Mouse (Mus musculus): ENCODE measurements around the gene Trim3. TPM values are rescaled to one million over a fixed set of nuclear protein-coding genes. Genes with fewer than 3 reads are reported as not detected.
A peak's percentile ranks its signal among the peaks of the same experiment; 100 is the strongest.

Trim3 gene
- polyA plus RNA-seq, 1 experiment from 2014 or later: 18.0 TPM

GRCm38 (mm10) chr7:105635726-105636125, 2.4 kb upstream of the Trim3 start:
- peaks cover 19% of the 10 kb centered on the region for H3K4me1 ChIP-seq (ENCODE audit: control insufficient read depth, insufficient read depth, low read length)
- H3K27ac ChIP-seq (ENCODE audit: low read length): no peak overlapping the region
- no peaks in the 10 kb centered on the region for H3K9me3 ChIP-seq (ENCODE audit: control insufficient read depth, low read length)
- no peak for ATAC-seq
- H3K27me3 ChIP-seq (replicated peaks; ENCODE audit: control insufficient read depth, insufficient read depth, low read length): no peaks in the 10 kb centered on the region
- no peak overlapping the region for H3K4me2 ChIP-seq (ENCODE audit: low read depth, low read length)
- WGBS: 93% methylated on average over 2 of the region's 2 CpGs
- no peak overlapping the region for H3K4me3 ChIP-seq (ENCODE audit: low read length)
- H3K36me3 ChIP-seq (ENCODE audit: control insufficient read depth, insufficient read depth, low read length): peaks cover 4% of the 10 kb centered on the region; the same call in 1 of the 2 replicates
- no peak overlapping the region for H3K9ac ChIP-seq (ENCODE audit: low read depth, low read length)

DNA sequence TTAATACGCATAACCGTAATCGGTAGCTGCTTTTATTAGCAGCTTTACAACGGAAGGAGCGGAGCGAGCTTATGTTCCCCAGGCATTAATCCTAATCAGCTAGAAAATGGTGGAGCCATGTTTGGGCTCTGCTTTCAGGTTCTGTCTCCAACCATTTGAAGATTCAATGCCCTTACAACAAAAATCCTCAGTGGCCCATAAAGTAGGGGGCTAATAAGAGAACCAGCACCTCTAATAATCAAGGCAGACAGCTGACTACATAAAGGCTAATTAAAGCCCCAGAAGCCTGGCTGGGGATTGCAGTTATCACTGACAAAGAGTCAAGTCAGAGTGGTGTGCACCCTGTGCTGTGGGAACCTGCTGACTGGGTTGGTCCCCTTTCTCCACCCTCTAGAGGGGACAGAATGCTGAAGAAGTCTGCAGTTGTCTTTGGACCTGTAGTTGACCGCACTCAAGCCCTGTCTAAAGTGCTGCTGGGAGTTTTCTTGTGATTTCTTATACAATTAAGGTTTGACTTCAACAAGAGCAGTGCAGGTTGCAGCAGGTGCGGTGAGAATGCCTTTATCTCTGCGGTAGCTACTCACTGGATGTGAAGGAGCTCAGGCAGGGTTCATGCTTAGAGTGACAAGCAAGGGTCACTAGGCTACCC, 1.0 kb upstream of the Trim3 start:
- ATAC-seq: no peak
- Histone ChIP-seq H3K9me3 (ENCODE audit: control insufficient read depth, low read length) (no peaks in the 10 kb centered on the region), H3K4me2 (ENCODE audit: low read depth, low read length) (peak overlapping the region; percentile 92), H3K27me3 (replicated peaks; ENCODE audit: control insufficient read depth, insufficient read depth, low read length) (no peaks in the 10 kb centered on the region), H3K27ac (ENCODE audit: low read length) (0 out of 2 replicates have a peak overlapping the region, but pooled peaks have one; percentile 5), H3K9ac (ENCODE audit: low read depth, low read length) (no peak overlapping the region), H3K36me3 (ENCODE audit: control insufficient read depth, insufficient read depth, low read length) (peaks cover 4% of the 10 kb centered on the region; the same call in 1 of the 2 replicates), H3K4me1 (ENCODE audit: control insufficient read depth, insufficient read depth, low read length) (peaks cover 16% of the 10 kb centered on the region), H3K4me3 (ENCODE audit: low read length) (peak overlapping the region; percentile 86; the same call in 1 of the 2 replicates)
- WGBS: 48% methylated on average over 9 of the region's 9 CpGs

DNA sequence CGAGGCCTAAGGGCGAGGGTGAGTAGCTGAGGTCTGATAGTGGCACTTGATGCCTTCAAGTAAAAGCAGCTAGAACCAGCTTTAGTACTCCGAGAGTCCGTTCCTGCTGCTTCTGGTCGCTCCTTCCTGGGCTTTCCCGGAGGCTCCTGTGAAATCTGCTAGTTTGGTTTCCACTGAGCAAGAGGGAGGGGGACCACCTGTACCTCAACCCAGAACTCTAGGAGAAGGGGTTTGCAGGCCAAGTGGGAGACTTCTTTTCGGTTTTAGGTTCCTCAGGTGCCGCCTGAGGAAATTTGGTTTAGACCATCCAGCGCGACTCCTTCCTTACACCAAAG, 397 bp upstream of the Trim3 start:
- no peak for ATAC-seq
- 5% methylated on average over 10 of the region's 10 CpGs for WGBS

DNA sequence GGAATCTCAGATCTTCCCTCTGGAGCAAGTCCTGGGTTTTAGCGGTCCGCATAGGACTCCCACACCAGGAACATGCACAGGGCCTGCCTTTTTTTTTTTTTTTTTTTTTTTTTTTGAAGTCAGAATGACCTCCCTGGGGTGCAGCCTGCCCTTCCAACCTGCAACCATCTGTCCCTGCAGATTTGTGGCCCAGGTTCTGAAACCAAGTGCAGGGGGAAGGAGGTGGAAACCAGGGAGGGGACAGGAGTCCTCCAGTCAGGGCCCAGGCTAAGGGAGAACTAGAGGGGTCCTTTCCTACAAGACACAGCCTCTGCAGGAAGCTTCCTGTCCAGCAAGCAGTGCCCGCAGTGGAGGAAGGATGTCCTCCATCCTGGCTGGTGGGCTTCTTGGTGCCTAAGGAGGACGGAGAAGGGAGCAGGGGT, 809 bp downstream of the Trim3 start:
- peak overlapping the region; percentile 86 for H3K4me3 ChIP-seq (ENCODE audit: low read length)
- no peak overlapping the region for H3K27ac ChIP-seq (ENCODE audit: low read length)
- H3K27me3 ChIP-seq (replicated peaks; ENCODE audit: control insufficient read depth, insufficient read depth, low read length): no peaks in the 10 kb centered on the region
- 19% methylated on average over 4 of the region's 4 CpGs for WGBS
- peaks cover 21% of the 10 kb centered on the region for H3K4me1 ChIP-seq (ENCODE audit: control insufficient read depth, insufficient read depth, low read length)
- peak overlapping the region; percentile 92 for H3K4me2 ChIP-seq (ENCODE audit: low read depth, low read length)
- H3K9me3 ChIP-seq (ENCODE audit: control insufficient read depth, low read length): no peaks in the 10 kb centered on the region
- peaks cover 4% of the 10 kb centered on the region; the same call in 1 of the 2 replicates for H3K36me3 ChIP-seq (ENCODE audit: control insufficient read depth, insufficient read depth, low read length)
- peak overlapping the region; percentile 88 for H3K9ac ChIP-seq (ENCODE audit: low read depth, low read length)
- peak; percentile 3 for ATAC-seq

More for the DNA sequence above, 397 bp upstream of the Trim3 start:
- Histone ChIP-seq H3K9me3 (ENCODE audit: control insufficient read depth, low read length) (no peaks in the 10 kb centered on the region), H3K27me3 (replicated peaks; ENCODE audit: control insufficient read depth, insufficient read depth, low read length) (no peaks in the 10 kb centered on the region), H3K9ac (ENCODE audit: low read depth, low read length) (peak overlapping the region; percentile 88), H3K4me1 (ENCODE audit: control insufficient read depth, insufficient read depth, low read length) (peaks cover 18% of the 10 kb centered on the region), H3K27ac (ENCODE audit: low read length) (peak overlapping the region; percentile 68; the same call in 1 of the 2 replicates), H3K4me3 (ENCODE audit: low read length) (peak overlapping the region; percentile 86), H3K4me2 (ENCODE audit: low read depth, low read length) (peak overlapping the region; percentile 92), H3K36me3 (ENCODE audit: control insufficient read depth, insufficient read depth, low read length) (peaks cover 4% of the 10 kb centered on the region; the same call in 1 of the 2 replicates)

- Histone ChIP-seq H3K9ac (ENCODE audit: low read depth, low read length) (no peak overlapping the region), H3K4me2 (ENCODE audit: low read depth, low read length) (no peak overlapping the region), H3K9me3 (ENCODE audit: control insufficient read depth, low read length) (no peaks in the 10 kb centered on the region), H3K36me3 (ENCODE audit: control insufficient read depth, insufficient read depth, low read length) (no peaks in the 10 kb centered on the region), H3K27me3 (replicated peaks; ENCODE audit: control insufficient read depth, insufficient read depth, low read length) (no peaks in the 10 kb centered on the region), H3K4me3 (ENCODE audit: low read length) (no peak overlapping the region), H3K27ac (ENCODE audit: low read length) (0 out of 2 replicates have a peak overlapping the region, but pooled peaks have one; percentile 43), H3K4me1 (ENCODE audit: control insufficient read depth, insufficient read depth, low read length) (peaks cover 17% of the 10 kb centered on the region)
- WGBS: 20% methylated on average over 3 of the region's 3 CpGs
- peak; percentile 11; the same call in 1 of the 2 replicates for ATAC-seq
These were observed 4.7 kb downstream of the Trim3 start for GRCm38 (mm10) chr7:105628633-105629032.

- Histone ChIP-seq H3K4me1 (ENCODE audit: control insufficient read depth, insufficient read depth, low read length) (peaks cover 12% of the 10 kb centered on the region), H3K27ac (ENCODE audit: low read length) (no peak overlapping the region), H3K36me3 (ENCODE audit: control insufficient read depth, insufficient read depth, low read length) (no peaks in the 10 kb centered on the region), H3K27me3 (replicated peaks; ENCODE audit: control insufficient read depth, insufficient read depth, low read length) (no peaks in the 10 kb centered on the region), H3K9ac (ENCODE audit: low read depth, low read length) (no peak overlapping the region), H3K4me3 (ENCODE audit: low read length) (no peak overlapping the region), H3K9me3 (ENCODE audit: control insufficient read depth, low read length) (no peaks in the 10 kb centered on the region), H3K4me2 (ENCODE audit: low read depth, low read length) (no peak overlapping the region)
- 83% methylated on average over 6 of the region's 6 CpGs for WGBS
- no peak for ATAC-seq
These were observed 8.0 kb downstream of the Trim3 start for GRCm38 (mm10) chr7:105625397-105625796.

DNA sequence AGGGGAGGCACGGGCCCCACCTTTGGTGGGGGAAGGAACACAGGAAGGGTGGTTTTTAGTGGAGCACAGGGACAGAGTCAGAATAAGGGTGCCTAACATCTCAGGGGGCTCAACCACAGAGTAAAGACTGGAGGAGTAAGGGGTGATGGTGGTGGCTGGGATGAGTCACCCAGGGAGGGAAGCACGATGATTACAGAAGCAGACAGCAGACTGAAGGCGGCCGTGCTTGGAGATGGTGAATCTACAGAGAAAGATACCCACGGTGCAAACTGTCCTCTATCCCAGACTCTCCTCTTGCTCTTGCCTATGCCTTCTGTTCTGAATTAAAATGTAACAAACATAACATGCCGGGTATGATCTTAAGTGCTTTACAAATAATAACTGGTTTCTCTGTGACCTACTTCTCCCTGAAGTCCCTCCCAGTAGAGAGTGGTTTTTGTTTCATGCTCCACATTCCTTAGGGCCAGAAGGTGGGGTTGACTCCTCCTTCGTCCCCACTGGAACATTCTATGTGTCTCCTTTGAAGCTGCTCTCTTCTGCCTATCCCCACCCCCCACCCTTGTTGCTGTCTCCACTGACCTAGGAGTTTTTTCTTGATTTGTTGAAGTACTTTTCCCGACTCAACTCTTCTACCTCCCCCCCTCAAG, 11.6 kb downstream of the Trim3 start:
- Histone ChIP-seq H3K9me3 (ENCODE audit: control insufficient read depth, low read length) (no peaks in the 10 kb centered on the region), H3K4me2 (ENCODE audit: low read depth, low read length) (no peak overlapping the region), H3K4me3 (ENCODE audit: low read length) (no peak overlapping the region), H3K36me3 (ENCODE audit: control insufficient read depth, insufficient read depth, low read length) (peaks cover 12% of the 10 kb centered on the region; the same call in 1 of the 2 replicates), H3K9ac (ENCODE audit: low read depth, low read length) (no peak overlapping the region), H3K4me1 (ENCODE audit: control insufficient read depth, insufficient read depth, low read length) (no peaks in the 10 kb centered on the region), H3K27ac (ENCODE audit: low read length) (no peak overlapping the region), H3K27me3 (replicated peaks; ENCODE audit: control insufficient read depth, insufficient read depth, low read length) (no peaks in the 10 kb centered on the region)
- 75% methylated on average over 8 of the region's 8 CpGs for WGBS
- ATAC-seq: no peak

DNA sequence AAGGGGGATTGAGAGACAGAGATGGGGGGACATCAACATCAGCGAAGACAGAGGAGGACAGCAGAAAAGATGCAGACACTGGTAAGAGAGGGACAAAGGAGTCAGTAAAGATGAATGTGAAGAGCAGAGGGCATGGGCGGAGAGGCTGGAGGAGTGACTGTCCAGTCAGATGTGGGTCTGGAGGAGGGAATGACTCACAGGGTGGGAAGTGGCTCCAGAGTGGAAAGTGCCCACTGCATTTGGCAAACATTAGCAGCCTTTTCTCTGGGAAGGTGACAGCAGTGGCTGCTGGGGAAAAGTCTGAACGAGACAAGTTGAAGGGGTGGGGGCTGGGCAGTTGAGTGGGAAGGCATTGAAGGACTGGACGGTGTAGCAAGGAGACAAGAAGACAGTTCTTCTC, 12.3 kb downstream of the Trim3 start:
- WGBS: 70% methylated on average over 4 of the region's 4 CpGs
- Histone ChIP-seq H3K4me2 (ENCODE audit: low read depth, low read length) (no peak overlapping the region), H3K36me3 (ENCODE audit: control insufficient read depth, insufficient read depth, low read length) (peaks cover 12% of the 10 kb centered on the region; the same call in 1 of the 2 replicates), H3K4me3 (ENCODE audit: low read length) (no peak overlapping the region), H3K4me1 (ENCODE audit: control insufficient read depth, insufficient read depth, low read length) (no peaks in the 10 kb centered on the region), H3K27ac (ENCODE audit: low read length) (no peak overlapping the region), H3K9me3 (ENCODE audit: control insufficient read depth, low read length) (no peaks in the 10 kb centered on the region), H3K9ac (ENCODE audit: low read depth, low read length) (no peak overlapping the region), H3K27me3 (replicated peaks; ENCODE audit: control insufficient read depth, insufficient read depth, low read length) (no peaks in the 10 kb centered on the region)
- no peak for ATAC-seq

GRCm38 (mm10) chr7:105619701-105620100, 13.7 kb downstream of the Trim3 start:
- Histone ChIP-seq H3K4me3 (ENCODE audit: low read length) (no peak overlapping the region), H3K27ac (ENCODE audit: low read length) (no peak overlapping the region), H3K9ac (ENCODE audit: low read depth, low read length) (no peak overlapping the region), H3K4me1 (ENCODE audit: control insufficient read depth, insufficient read depth, low read length) (no peaks in the 10 kb centered on the region), H3K36me3 (ENCODE audit: control insufficient read depth, insufficient read depth, low read length) (peaks cover 12% of the 10 kb centered on the region; the same call in 1 of the 2 replicates), H3K27me3 (replicated peaks; ENCODE audit: control insufficient read depth, insufficient read depth, low read length) (no peaks in the 10 kb centered on the region), H3K4me2 (ENCODE audit: low read depth, low read length) (no peak overlapping the region), H3K9me3 (ENCODE audit: control insufficient read depth, low read length) (no peaks in the 10 kb centered on the region)
- 51% methylated on average over 3 of the region's 3 CpGs for WGBS
- ATAC-seq: no peak

All from intestine, embryonic 16.5 days (tissue).